Mouse (Mus musculus): ENCODE results near the gene Zmynd12. TPM values are rescaled to one million over a fixed set of nuclear protein-coding genes. Genes with fewer than 3 reads are reported as not detected.

Zmynd12 gene
- total RNA-seq, 2 experiments from 2014 or later, result 0.43 TPM; not detected in 1

DNA sequence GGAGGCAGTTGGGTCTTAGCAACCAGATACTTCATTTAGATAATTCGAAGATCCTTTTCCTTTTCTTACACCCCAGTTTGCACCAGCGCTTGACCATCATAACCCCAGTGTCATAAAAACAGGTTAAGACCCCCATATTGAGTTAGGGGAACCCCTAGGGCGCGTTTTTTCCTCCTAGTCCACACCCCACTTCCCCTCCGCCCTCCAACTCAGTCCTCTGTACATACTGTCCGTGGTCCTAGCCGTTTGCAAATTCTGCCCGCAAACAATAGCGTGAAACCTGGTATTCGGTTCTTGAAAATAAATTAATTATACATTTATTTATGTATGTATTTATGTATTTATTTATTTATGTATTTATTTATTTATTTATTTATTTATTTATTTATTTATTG is 70.3 kb downstream of the Zmynd12 start:
- no peak for ATAC-seq (replicated peaks; ENCODE audit: low FRiP score, poor library complexity, severe bottlenecking)

- ATAC-seq (replicated peaks; ENCODE audit: low FRiP score, poor library complexity, severe bottlenecking), result no peak
These were observed 75.8 kb downstream of the Zmynd12 start for GRCm38 (mm10) chr4:119498319-119498848.

DNA sequence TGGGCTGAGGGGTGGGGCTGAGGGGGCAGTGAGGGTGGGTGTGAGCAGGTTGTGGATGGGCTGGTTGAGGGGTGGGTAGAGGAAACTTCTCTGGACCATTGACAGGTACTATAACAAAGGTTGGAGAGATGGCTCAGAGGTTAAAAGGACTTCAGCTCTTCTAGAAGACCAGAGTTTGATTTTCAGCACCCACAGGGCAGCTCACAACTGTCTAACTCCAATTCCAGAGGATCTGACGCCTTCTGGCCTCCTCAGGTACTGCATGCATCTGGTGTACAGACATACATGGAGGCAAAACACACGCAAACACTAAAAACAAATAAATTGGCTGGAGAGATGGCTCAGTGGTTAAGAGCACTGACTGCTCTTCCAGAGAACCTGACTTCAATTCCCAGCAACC is 89.0 kb downstream of the Zmynd12 start:
- ATAC-seq (replicated peaks; ENCODE audit: low FRiP score, poor library complexity, severe bottlenecking), result no peak

- no peak for ATAC-seq (replicated peaks; ENCODE audit: low FRiP score, poor library complexity, severe bottlenecking)
These were observed 90.1 kb downstream of the Zmynd12 start for GRCm38 (mm10) chr4:119512731-119513141.

Other genes with a start within 250 kb of the Zmynd12 start
- 2.3 and 4.2 TPM in 2 replicates for gene Zfp691, start 248.6 kb upstream of the Zmynd12 start, total RNA-seq (2015; ENCODE audit: low replicate concordance)
- 3.1 and 4.0 TPM in 2 replicates for gene Zfp691, start 248.6 kb upstream of the Zmynd12 start, total RNA-seq (2017; ENCODE audit: low replicate concordance)
- gene Ermap, start 232.8 kb upstream of the Zmynd12 start, total RNA-seq (2015; ENCODE audit: low replicate concordance), result 938 and 1,091 TPM in 2 replicates
- 1,195 and 1,321 TPM in 2 replicates for gene Ermap, start 232.8 kb upstream of the Zmynd12 start, total RNA-seq (2017; ENCODE audit: low replicate concordance)
- 21.7 and 32.1 TPM in 2 replicates for gene Svbp, start 227.5 kb upstream of the Zmynd12 start, total RNA-seq (2015; ENCODE audit: low replicate concordance)
- gene Svbp, start 227.5 kb upstream of the Zmynd12 start, total RNA-seq (2017; ENCODE audit: low replicate concordance), result 36.0 and 124 TPM in 2 replicates
- not detected in 2 replicates for gene Tmem269, start 204.6 kb upstream of the Zmynd12 start, total RNA-seq (2015; ENCODE audit: low replicate concordance)
- not detected in 2 replicates for gene Tmem269, start 204.6 kb upstream of the Zmynd12 start, total RNA-seq (2017; ENCODE audit: low replicate concordance)
- 0.84 and 0.96 TPM in 2 replicates for gene AU022252, start 190.1 kb upstream of the Zmynd12 start, total RNA-seq (2015; ENCODE audit: low replicate concordance)
- gene AU022252, start 190.1 kb upstream of the Zmynd12 start, total RNA-seq (2017; ENCODE audit: low replicate concordance), result 1.3 and 1.4 TPM in 2 replicates
- 1.5 and 4.2 TPM in 2 replicates for gene P3h1, start 189.9 kb upstream of the Zmynd12 start, total RNA-seq (2015; ENCODE audit: low replicate concordance)
- 1.8 and 2.9 TPM in 2 replicates for gene P3h1, start 189.9 kb upstream of the Zmynd12 start, total RNA-seq (2017; ENCODE audit: low replicate concordance)
- not detected in 2 replicates for gene Cldn19, start 167.4 kb upstream of the Zmynd12 start, total RNA-seq (2015; ENCODE audit: low replicate concordance)
- not detected in 2 replicates for gene Cldn19, start 167.4 kb upstream of the Zmynd12 start, total RNA-seq (2017; ENCODE audit: low replicate concordance)
- 270 and 329 TPM in 2 replicates for gene Ybx1, start 128.2 kb upstream of the Zmynd12 start, total RNA-seq (2015; ENCODE audit: low replicate concordance)
- 221 and 268 TPM in 2 replicates for gene Ybx1, start 128.2 kb upstream of the Zmynd12 start, total RNA-seq (2017; ENCODE audit: low replicate concordance)
- 12.1 and 21.7 TPM in 2 replicates for gene Ppih, start 102.3 kb upstream of the Zmynd12 start, total RNA-seq (2015; ENCODE audit: low replicate concordance)
- 32.9 and 35.6 TPM in 2 replicates for gene Ppih, start 102.3 kb upstream of the Zmynd12 start, total RNA-seq (2017; ENCODE audit: low replicate concordance)
- gene Ccdc30, start 7.3 kb upstream of the Zmynd12 start, total RNA-seq (2015; ENCODE audit: low replicate concordance), result not detected in 2 replicates
- not detected in 2 replicates for gene Ccdc30, start 7.3 kb upstream of the Zmynd12 start, total RNA-seq (2017; ENCODE audit: low replicate concordance)
- 4.2 and 8.1 TPM in 2 replicates for gene Ppcs, start 394 bp upstream of the Zmynd12 start, total RNA-seq (2015; ENCODE audit: low replicate concordance)
- 2.3 and 7.2 TPM in 2 replicates for gene Ppcs, start 394 bp upstream of the Zmynd12 start, total RNA-seq (2017; ENCODE audit: low replicate concordance)
- not detected in 2 replicates for gene Rimkla, start 69.8 kb downstream of the Zmynd12 start, total RNA-seq (2015; ENCODE audit: low replicate concordance)
- not detected in 2 replicates for gene Rimkla, start 69.8 kb downstream of the Zmynd12 start, total RNA-seq (2017; ENCODE audit: low replicate concordance)
- 5.0 and 16.1 TPM in 2 replicates for gene Foxj3, start 114.2 kb downstream of the Zmynd12 start, total RNA-seq (2015; ENCODE audit: low replicate concordance)
- 6.4 and 15.9 TPM in 2 replicates for gene Foxj3, start 114.2 kb downstream of the Zmynd12 start, total RNA-seq (2017; ENCODE audit: low replicate concordance)
- not detected in 2 replicates for gene Frg2f1, start 116.7 kb downstream of the Zmynd12 start, total RNA-seq (2015; ENCODE audit: low replicate concordance)
- gene Frg2f1, start 116.7 kb downstream of the Zmynd12 start, total RNA-seq (2017; ENCODE audit: low replicate concordance), result not detected in 2 replicates
- gene Guca2a, start 214.9 kb downstream of the Zmynd12 start, total RNA-seq (2015; ENCODE audit: low replicate concordance), result not detected in 2 replicates
- not detected in 2 replicates for gene Guca2a, start 214.9 kb downstream of the Zmynd12 start, total RNA-seq (2017; ENCODE audit: low replicate concordance)
- gene Guca2b, start 236.1 kb downstream of the Zmynd12 start, total RNA-seq (2015; ENCODE audit: low replicate concordance), result not detected in 2 replicates
- gene Guca2b, start 236.1 kb downstream of the Zmynd12 start, total RNA-seq (2017; ENCODE audit: low replicate concordance), result not detected in 2 replicates